Mouse (Mus musculus): Measurements from ENCODE around the gene Zfp787.

DNA sequence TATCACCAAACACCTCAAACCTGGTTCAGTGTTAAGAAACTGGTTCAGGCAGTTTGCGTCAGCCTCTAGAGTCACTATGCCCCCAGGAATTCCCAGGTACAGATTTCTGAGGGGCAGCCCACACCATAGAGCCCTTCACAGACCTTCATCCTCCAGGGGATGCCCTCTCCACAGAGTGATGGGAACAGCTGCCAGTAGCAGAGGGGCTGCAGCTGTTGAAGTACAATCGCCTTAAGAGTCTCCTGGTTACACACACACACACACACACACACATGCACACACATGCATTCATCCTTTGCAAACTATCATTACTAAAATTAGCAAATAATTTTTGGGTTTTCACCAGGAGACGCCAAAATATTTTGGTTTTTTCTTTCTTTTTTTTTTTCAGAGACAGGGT lies 3.8 kb upstream of the Zfp787 start:
- TF ChIP-seq CTCF (IDR thresholded peaks at IDR 0.05; ENCODE audit: control insufficient read depth, insufficient read depth, low read length) (no peak), POLR2A (IDR thresholded peaks at IDR 0.05; ENCODE audit: borderline replicate concordance, control insufficient read depth, low read depth, low read length) (no peak)
